Mouse (Mus musculus): ENCODE measurements around the gene Tigit.

Gene Tigit

GRCm38 (mm10) chr16:43619277-43619676 lies 44.7 kb downstream of the Tigit start:
- peak; percentile 14 for DNase-seq (ENCODE audit: inconsistent ontology term)

GRCm38 (mm10) chr16:43618286-43618685 lies 45.7 kb downstream of the Tigit start:
- no peak for DNase-seq (ENCODE audit: inconsistent ontology term)

- DNase-seq (ENCODE audit: inconsistent ontology term), result no peak
Observed at GRCm38 (mm10) chr16:43617346-43617745, 46.6 kb downstream of the Tigit start.

GRCm38 (mm10) chr16:43616348-43616747 lies 47.6 kb downstream of the Tigit start:
- DNase-seq (ENCODE audit: inconsistent ontology term), result no peak

GRCm38 (mm10) chr16:43610375-43610774 lies 53.6 kb downstream of the Tigit start:
- DNase-seq (ENCODE audit: inconsistent ontology term), result no peak

- DNase-seq (ENCODE audit: inconsistent ontology term), result no peak
Observed at GRCm38 (mm10) chr16:43608066-43608465, 55.9 kb downstream of the Tigit start.

GRCm38 (mm10) chr16:43607086-43607485 lies 56.9 kb downstream of the Tigit start:
- no peak for DNase-seq (ENCODE audit: inconsistent ontology term)

GRCm38 (mm10) chr16:43604399-43605013 lies 59.4 kb downstream of the Tigit start:
- DNase-seq (ENCODE audit: inconsistent ontology term), result no peak

- no peak for DNase-seq (ENCODE audit: inconsistent ontology term)
Observed at GRCm38 (mm10) chr16:43603591-43604141, 60.3 kb downstream of the Tigit start.

GRCm38 (mm10) chr16:43602573-43602972 lies 61.4 kb downstream of the Tigit start:
- no peak for DNase-seq (ENCODE audit: inconsistent ontology term)

GRCm38 (mm10) chr16:43599707-43600106 lies 64.2 kb downstream of the Tigit start:
- no peak for DNase-seq (ENCODE audit: inconsistent ontology term)

Data from Muller cell, postnatal 12 days (primary cell).